Mouse (Mus musculus): Measurements from ENCODE around the gene Mbtps1.

DNA sequence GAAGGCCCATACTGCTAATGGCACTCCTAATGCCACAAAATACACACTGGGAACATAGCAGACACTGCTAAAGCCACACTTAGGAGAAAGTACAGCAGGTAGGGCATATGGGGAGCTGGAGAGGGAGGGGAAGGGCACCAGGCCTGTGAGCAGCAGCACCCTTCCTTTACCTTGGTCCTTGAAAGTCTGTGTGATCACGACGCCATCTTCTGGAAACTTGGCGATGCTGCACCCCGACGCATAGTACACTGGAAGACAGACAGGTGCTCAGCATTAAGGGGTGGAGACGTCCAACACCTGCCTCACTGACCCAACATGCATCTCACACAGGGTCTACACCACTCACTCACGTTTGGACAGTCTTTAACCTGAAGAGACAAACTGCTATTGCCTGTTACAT, 38.4 kb downstream of the Mbtps1 start:
- TF ChIP-seq CHD2 (IDR thresholded peaks at IDR 0.05; ENCODE audit: low read depth, low read length) (no peak), MAFK (IDR thresholded peaks at IDR 0.05; ENCODE audit: insufficient read depth, low read depth, low read length) (no peak)

Data from ES-E14 (cell line).